Mouse (Mus musculus) bone marrow, adult 2 months (tissue): ENCODE measurements around the gene Ptpn5.

Experiments
- CTCF ChIP-seq: fragments of 200-500 bp; IDR thresholded peaks from 2 replicates; pipeline ENCODE4 v1.5.1; 2011; ENCODE audit warnings: low read length, control low read depth; ENCODE audit not compliant: control insufficient read depth, insufficient read depth
- POLR2A ChIP-seq: fragments of 200-500 bp; IDR thresholded peaks from 2 replicates; pipeline ENCODE4 v1.6.1; 2011; ENCODE audit warnings: low read depth, mild to moderate bottlenecking, control low read depth, low read length, borderline replicate concordance; ENCODE audit not compliant: control insufficient read depth

DNA sequence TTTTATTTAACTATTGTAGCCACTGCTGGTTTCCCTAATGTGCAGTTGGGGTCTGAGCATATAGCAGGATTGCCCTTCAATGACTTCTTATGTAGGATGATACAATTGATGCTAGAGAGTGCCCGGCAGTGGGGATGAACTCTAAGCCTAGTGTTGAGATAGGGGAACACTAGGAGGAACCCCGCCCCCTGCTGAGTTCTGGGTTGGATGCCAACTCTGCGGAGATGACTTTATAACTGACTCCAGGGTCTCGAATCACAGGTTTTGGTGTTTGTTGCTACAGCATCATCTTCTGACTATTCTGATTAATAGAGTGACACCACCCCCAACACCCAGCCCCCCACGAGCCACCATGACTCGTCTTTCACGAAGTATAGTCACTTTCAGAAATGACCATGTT lies 14.8 kb upstream of the Ptpn5 start:
- TF ChIP-seq POLR2A (no peak), CTCF (no peak)
